Mouse (Mus musculus) hindbrain, embryonic 15.5 days (tissue): ENCODE data around the gene Rilp. TPM values are rescaled to one million over a fixed set of nuclear protein-coding genes. Genes with fewer than 3 reads are reported as not detected.

Source experiments
- ATAC-seq: fragments of 200-750 bp; cut with Nextera tagmentation; 2 replicates; pipeline ENCODE4 v1.8.0; 2017; ENCODE audit warnings: low read depth, moderate number of reproducible peaks, moderate TSS enrichment; ENCODE audit not compliant: low FRiP score
- H3K27ac ChIP-seq: fragments of 300-500 bp; sonication (generic); replicated peaks from 2 replicates; pipeline ENCODE4 v1.5.1; 2015; ENCODE audit warnings: mild to moderate bottlenecking, inconsistent platforms
- H3K27me3 ChIP-seq: fragments of 300-500 bp; sonication (generic); 2 replicates; pipeline ENCODE4 v1.6.1; 2015; ENCODE audit warnings: control low read depth, inconsistent platforms
- H3K36me3 ChIP-seq: fragments of 300-500 bp; sonication (generic); 2 replicates; pipeline ENCODE4 v1.6.1; 2015; ENCODE audit warnings: control low read depth, inconsistent platforms
- H3K4me1 ChIP-seq: fragments of 300-500 bp; sonication (generic); replicated peaks from 2 replicates; pipeline ENCODE4 v1.6.1; 2015; ENCODE audit warnings: control low read depth, inconsistent platforms
- H3K4me2 ChIP-seq: fragments of 300-500 bp; sonication (generic); 2 replicates; pipeline ENCODE4 v1.6.1; 2015; ENCODE audit warnings: moderate library complexity, mild to moderate bottlenecking, inconsistent platforms
- H3K4me3 ChIP-seq: fragments of 300-500 bp; sonication (generic); 2 replicates; pipeline ENCODE4 v1.5.1; 2015; ENCODE audit warnings: mild to moderate bottlenecking, inconsistent platforms
- H3K9ac ChIP-seq: fragments of 300-500 bp; sonication (generic); 2 replicates; pipeline ENCODE4 v1.6.1; 2015; ENCODE audit warnings: inconsistent platforms
- H3K9me3 ChIP-seq: fragments of 300-500 bp; sonication (generic); 2 replicates; pipeline ENCODE4 v1.6.1; 2016; ENCODE audit warnings: control low read depth, inconsistent platforms
- WGBS: fragments of 180-500 bp; shearing (Covaris S2); methylation state at CpG from one replicate; pipeline ENCODE4 v1.1.7; 2015; 5-methylcytosine and 5-hydroxymethylcytosine counted together
- polyA plus RNA-seq: library from polyadenylated mRNA; unstranded; fragments of >200 nt; fragmentation: Nextera tagmentation; extraction: Ambion mirVana; gene quantifications from 2 replicates; pipeline ENCODE4 v1.2.1, GENCODE M21; 2015

Rilp gene
- polyA plus RNA-seq, 1 experiment from 2014 or later, result 3.1 TPM

GRCm38 (mm10) chr11:75537491-75538183 is 27.7 kb downstream of the Rilp start:
- H3K27ac ChIP-seq, result peak overlapping the region; percentile 54
- 42% methylated on average over 11 of the region's 11 CpGs for WGBS
- no peak overlapping the region for H3K4me3 ChIP-seq
- peaks cover 74% of the 10 kb centered on the region for H3K4me1 ChIP-seq
- no peak overlapping the region for H3K4me2 ChIP-seq
- H3K36me3 ChIP-seq, result no peaks in the 10 kb centered on the region
- 0 out of 2 replicates have a peak, but pooled peaks have one; percentile 21 for ATAC-seq
- H3K9me3 ChIP-seq, result no peaks in the 10 kb centered on the region
- no peaks in the 10 kb centered on the region for H3K27me3 ChIP-seq
- 0 out of 2 replicates have a peak overlapping the region, but pooled peaks have one; percentile 11 for H3K9ac ChIP-seq

- 0 out of 2 replicates have a peak, but pooled peaks have one; percentile 11 for ATAC-seq
- Histone ChIP-seq H3K27ac (peak overlapping the region; percentile 54), H3K9me3 (no peaks in the 10 kb centered on the region), H3K4me3 (no peak overlapping the region), H3K9ac (0 out of 2 replicates have a peak overlapping the region, but pooled peaks have one; percentile 11), H3K36me3 (no peaks in the 10 kb centered on the region), H3K4me1 (peaks cover 67% of the 10 kb centered on the region), H3K4me2 (no peak overlapping the region), H3K27me3 (no peaks in the 10 kb centered on the region)
- WGBS, result 65% methylated on average over 9 of the region's 9 CpGs
Measured at GRCm38 (mm10) chr11:75538184-75538969, 28.5 kb downstream of the Rilp start.

GRCm38 (mm10) chr11:75538970-75539299 is 29.0 kb downstream of the Rilp start:
- Histone ChIP-seq H3K27me3 (no peaks in the 10 kb centered on the region), H3K9ac (no peak overlapping the region), H3K36me3 (no peaks in the 10 kb centered on the region), H3K27ac (no peak overlapping the region; the same call in 1 of the 2 replicates), H3K9me3 (no peaks in the 10 kb centered on the region), H3K4me3 (no peak overlapping the region), H3K4me2 (no peak overlapping the region), H3K4me1 (peaks cover 61% of the 10 kb centered on the region)
- 87% methylated on average over 13 of the region's 13 CpGs for WGBS
- ATAC-seq, result no peak

- H3K4me1 ChIP-seq, result peaks cover 48% of the 10 kb centered on the region
Measured at GRCm38 (mm10) chr11:75540209-75540608, 30.3 kb downstream of the Rilp start.

GRCm38 (mm10) chr11:75540710-75541581 is 31.1 kb downstream of the Rilp start:
- no peak overlapping the region for H3K4me3 ChIP-seq
- no peak for ATAC-seq
- 67% methylated on average over 19 of the region's 19 CpGs for WGBS

More at GRCm38 (mm10) chr11:75540209-75540608, 30.3 kb downstream of the Rilp start:
- no peak overlapping the region for H3K4me2 ChIP-seq
- ATAC-seq, result no peak
- no peak overlapping the region for H3K4me3 ChIP-seq
- peak overlapping the region; percentile 31 for H3K27ac ChIP-seq
- H3K9ac ChIP-seq, result no peak overlapping the region
- no peaks in the 10 kb centered on the region for H3K9me3 ChIP-seq
- H3K36me3 ChIP-seq, result peaks cover 6% of the 10 kb centered on the region; the same call in 1 of the 2 replicates
- no peaks in the 10 kb centered on the region for H3K27me3 ChIP-seq
- 87% methylated on average over 8 of the region's 8 CpGs for WGBS

GRCm38 (mm10) chr11:75544713-75545112 is 34.8 kb downstream of the Rilp start:
- no peak overlapping the region for H3K4me2 ChIP-seq
- WGBS, result 85% methylated on average over 9 of the region's 9 CpGs
- ATAC-seq, result no peak
- no peaks in the 10 kb centered on the region for H3K9me3 ChIP-seq
- H3K4me3 ChIP-seq, result no peak overlapping the region
- H3K9ac ChIP-seq, result no peak overlapping the region
- peaks cover 16% of the 10 kb centered on the region for H3K36me3 ChIP-seq
- H3K4me1 ChIP-seq, result peaks cover 17% of the 10 kb centered on the region
- no peaks in the 10 kb centered on the region for H3K27me3 ChIP-seq
- no peak overlapping the region for H3K27ac ChIP-seq

More at GRCm38 (mm10) chr11:75540710-75541581, 31.1 kb downstream of the Rilp start:
- Histone ChIP-seq H3K4me1 (peaks cover 41% of the 10 kb centered on the region), H3K27me3 (no peaks in the 10 kb centered on the region), H3K9ac (no peak overlapping the region), H3K27ac (peak overlapping the region; percentile 31), H3K36me3 (peaks cover 11% of the 10 kb centered on the region; the same call in 1 of the 2 replicates), H3K9me3 (no peaks in the 10 kb centered on the region), H3K4me2 (no peak overlapping the region)

GRCm38 (mm10) chr11:75546057-75546456 is 36.2 kb downstream of the Rilp start:
- Histone ChIP-seq H3K4me1 (peaks cover 21% of the 10 kb centered on the region), H3K27me3 (no peaks in the 10 kb centered on the region), H3K4me3 (no peak overlapping the region), H3K4me2 (no peak overlapping the region), H3K36me3 (peaks cover 16% of the 10 kb centered on the region), H3K27ac (no peak overlapping the region), H3K9ac (no peak overlapping the region), H3K9me3 (no peaks in the 10 kb centered on the region)
- WGBS, result 74% methylated on average over 4 of the region's 4 CpGs
- ATAC-seq, result no peak

- Histone ChIP-seq H3K4me1 (peaks cover 35% of the 10 kb centered on the region), H3K9ac (no peak overlapping the region), H3K27me3 (no peaks in the 10 kb centered on the region), H3K36me3 (peaks cover 15% of the 10 kb centered on the region), H3K9me3 (no peaks in the 10 kb centered on the region), H3K4me2 (no peak overlapping the region), H3K4me3 (no peak overlapping the region), H3K27ac (peak overlapping the region; percentile 64)
- WGBS, result 52% methylated on average over 5 of the region's 5 CpGs
- no peak for ATAC-seq
Measured at GRCm38 (mm10) chr11:75549658-75550111, 39.8 kb downstream of the Rilp start.

- Histone ChIP-seq H3K4me2 (no peak overlapping the region), H3K9ac (no peak overlapping the region), H3K27ac (peak overlapping the region; percentile 64), H3K4me3 (no peak overlapping the region), H3K9me3 (no peaks in the 10 kb centered on the region), H3K27me3 (no peaks in the 10 kb centered on the region), H3K4me1 (peaks cover 35% of the 10 kb centered on the region), H3K36me3 (peaks cover 10% of the 10 kb centered on the region)
- WGBS, result 35% methylated on average over 12 of the region's 12 CpGs
- ATAC-seq, result peak; percentile 46; the same call in 1 of the 2 replicates
Measured at GRCm38 (mm10) chr11:75550200-75550946, 40.5 kb downstream of the Rilp start.

- H3K27me3 ChIP-seq, result no peaks in the 10 kb centered on the region
- H3K9me3 ChIP-seq, result no peaks in the 10 kb centered on the region
- no peak for ATAC-seq
- H3K9ac ChIP-seq, result no peak overlapping the region
- WGBS, result 75% methylated on average over 5 of the region's 5 CpGs
- H3K4me1 ChIP-seq, result peaks cover 35% of the 10 kb centered on the region
- peaks cover 3% of the 10 kb centered on the region for H3K36me3 ChIP-seq
- H3K4me2 ChIP-seq, result no peak overlapping the region
- no peak overlapping the region; the same call in 1 of the 2 replicates for H3K27ac ChIP-seq
- no peak overlapping the region for H3K4me3 ChIP-seq
Measured at GRCm38 (mm10) chr11:75551321-75551720, 41.4 kb downstream of the Rilp start.

GRCm38 (mm10) chr11:75551961-75552441 is 42.1 kb downstream of the Rilp start:
- Histone ChIP-seq H3K27ac (peak overlapping the region; percentile 59), H3K27me3 (no peaks in the 10 kb centered on the region), H3K4me2 (no peak overlapping the region), H3K4me3 (no peak overlapping the region), H3K9ac (no peak overlapping the region), H3K9me3 (no peaks in the 10 kb centered on the region), H3K36me3 (no peaks in the 10 kb centered on the region; the same call in none of the 2 replicates), H3K4me1 (peaks cover 35% of the 10 kb centered on the region)
- 0 out of 2 replicates have a peak, but pooled peaks have one; percentile 47 for ATAC-seq
- 48% methylated on average over 9 of the region's 9 CpGs for WGBS
